Mouse (Mus musculus): ENCODE results near the gene Tnc. TPM values are rescaled to one million over a fixed set of nuclear protein-coding genes. Genes with fewer than 3 reads are reported as not detected.

Gene Tnc
- total RNA-seq, 2 experiments from 2014 or later: 4.3 to 5.1 TPM

DNA sequence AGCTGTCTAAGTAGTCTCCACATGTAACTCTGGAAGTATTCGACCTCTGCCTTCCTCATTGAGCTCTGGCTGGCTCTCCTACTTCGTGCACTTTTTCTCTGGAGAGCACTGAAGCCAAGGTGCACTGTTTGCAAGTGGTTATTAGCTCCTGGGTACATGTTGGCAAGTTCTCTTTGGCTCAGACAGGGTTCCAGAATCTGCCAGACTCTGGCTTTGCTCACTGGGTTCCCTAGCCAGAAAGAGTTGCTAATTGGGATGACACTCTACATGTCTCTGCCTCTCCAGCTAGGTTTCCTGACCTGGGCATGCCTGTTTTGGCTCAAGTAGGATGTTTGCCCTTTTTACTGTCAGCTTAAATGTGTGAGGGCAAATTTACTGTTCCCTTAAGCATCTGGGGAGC lies 13.6 kb downstream of the Tnc start:
- intact Hi-C loops (cut with DNase I): no loop called here
- DNase-seq: no peak

DNA sequence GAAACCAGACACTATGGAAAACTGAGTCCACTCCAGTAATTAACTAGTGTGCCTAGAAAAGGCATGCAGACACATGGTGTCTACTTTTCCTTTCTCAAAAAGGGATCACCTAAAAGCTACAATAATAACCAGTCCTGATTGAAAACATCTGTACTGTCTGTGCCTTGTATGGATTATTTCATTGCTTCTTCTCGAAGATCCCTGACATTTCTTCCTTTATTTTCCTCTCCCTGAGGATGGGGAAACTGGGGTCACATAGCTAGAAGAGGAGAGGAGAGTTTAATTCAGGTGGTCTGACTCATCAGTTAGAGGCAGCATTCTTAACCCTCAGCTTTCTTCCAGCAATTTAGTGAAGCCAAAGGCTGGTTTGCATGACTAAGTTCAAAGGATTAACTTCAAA lies 17.3 kb downstream of the Tnc start:
- intact Hi-C loops (cut with DNase I): no loop called here

DNA sequence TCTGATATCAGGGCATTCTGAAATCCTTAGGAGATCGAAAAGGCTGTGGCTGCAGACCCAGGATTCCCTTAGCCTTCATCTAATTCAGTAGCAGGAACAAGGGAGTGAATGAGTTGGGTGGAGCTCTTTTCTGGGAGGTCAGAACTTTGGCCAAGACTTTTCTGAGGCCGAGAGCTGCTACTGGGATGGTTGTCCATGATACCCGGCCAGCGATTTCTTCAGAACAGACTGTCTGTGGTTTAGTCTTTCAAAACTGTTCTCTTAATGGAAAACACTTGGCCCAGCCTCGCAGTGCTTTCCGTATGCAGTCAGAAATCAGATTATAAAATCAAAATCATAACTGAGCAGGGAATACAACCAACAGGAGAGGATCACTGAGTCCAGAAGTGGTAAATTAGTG lies 21.2 kb downstream of the Tnc start:
- intact Hi-C loops (cut with DNase I): no loop called here
- peak; percentile 20 to 30 for DNase-seq

More for the DNA sequence above, 17.3 kb downstream of the Tnc start:
- DNase-seq: no peak

DNA sequence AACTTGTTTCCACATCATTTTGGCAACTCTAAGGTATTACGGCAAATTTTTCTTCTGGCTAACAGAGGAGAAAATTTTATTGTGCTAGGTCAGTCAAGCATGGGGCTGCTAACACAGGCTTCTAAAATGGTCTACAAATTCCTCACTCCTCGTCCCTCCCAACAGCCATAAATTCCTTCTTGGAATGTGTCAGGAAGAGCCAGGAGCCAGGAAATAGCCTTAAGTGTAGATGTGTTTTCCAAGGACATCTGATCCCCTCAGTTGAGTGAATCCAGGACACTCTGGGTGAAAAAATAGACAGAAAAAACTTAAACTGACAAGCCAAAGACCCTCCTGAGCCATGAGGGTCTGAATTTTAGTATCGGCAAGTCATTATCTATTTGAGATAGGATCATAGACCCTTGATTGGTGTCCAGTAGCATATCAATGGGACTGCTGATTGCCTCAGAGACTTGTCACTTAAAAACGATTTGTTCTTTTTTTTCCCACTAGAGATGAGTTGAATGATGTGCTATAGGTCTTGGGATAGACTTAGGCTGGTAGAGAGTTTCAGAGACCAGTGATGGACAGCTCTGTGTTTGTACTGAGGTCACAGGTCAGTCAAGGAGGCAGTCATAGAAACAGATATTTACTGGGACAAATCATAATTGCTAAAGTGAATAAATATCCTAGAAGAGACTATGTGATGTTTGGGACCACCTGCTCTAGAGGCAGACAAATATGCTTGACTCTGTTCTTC lies 22.6 kb downstream of the Tnc start:
- intact Hi-C loops (cut with DNase I): no loop called here
- no peak for DNase-seq

DNA sequence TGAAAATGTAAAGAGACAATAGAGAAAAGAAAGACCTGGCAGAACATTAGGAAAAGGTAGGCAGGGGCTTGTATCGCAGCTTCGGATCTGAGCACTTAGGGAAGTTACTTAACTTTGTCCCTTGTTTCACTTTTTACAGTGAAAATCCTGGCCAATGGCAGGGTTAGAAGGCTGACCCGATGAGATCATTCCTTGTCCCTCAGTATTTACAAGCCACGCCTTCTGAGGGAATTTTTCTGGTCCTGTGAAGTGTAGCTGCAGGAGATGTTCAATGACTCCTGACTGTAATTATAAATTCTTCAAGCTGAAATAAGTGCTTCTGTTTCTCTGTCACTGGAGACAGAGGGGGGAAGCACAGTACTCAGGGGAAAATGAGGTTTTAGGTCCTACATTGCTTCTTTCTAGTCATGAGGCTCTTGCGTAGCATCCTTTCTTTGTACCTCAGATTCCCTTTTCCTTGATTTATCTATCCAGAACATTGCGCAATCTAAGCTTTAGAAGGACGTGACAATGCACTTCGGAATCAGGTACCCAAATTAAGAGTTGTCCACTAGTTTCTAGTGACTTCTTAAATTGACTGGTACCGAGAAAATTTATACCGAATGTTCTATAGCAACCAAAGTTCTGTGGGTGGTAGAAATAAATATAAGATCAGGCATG lies 25.8 kb downstream of the Tnc start:
- no peak for DNase-seq
- intact Hi-C loops (cut with DNase I): no loop called here

DNA sequence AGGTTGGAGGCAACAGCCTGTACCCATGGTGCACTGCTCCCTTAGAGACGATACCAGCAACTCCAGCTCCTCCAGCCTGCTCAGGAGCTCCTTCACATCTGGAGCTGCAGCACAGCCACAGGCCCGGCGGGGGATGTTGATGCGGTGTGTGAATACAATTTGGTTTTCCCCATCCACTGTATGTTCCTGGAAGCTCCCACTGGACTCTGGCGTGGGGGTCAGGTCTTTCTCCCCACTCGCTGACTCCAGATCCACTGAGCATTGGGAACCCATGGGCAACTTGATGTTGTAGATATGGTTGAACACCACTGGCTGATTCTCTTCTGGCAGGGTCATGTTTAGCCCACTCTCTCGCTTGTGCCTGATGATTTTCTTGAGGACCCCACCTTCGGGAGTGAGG lies 26.7 kb downstream of the Tnc start:
- no peak for DNase-seq
- intact Hi-C loops (cut with DNase I): no loop called here

DNA sequence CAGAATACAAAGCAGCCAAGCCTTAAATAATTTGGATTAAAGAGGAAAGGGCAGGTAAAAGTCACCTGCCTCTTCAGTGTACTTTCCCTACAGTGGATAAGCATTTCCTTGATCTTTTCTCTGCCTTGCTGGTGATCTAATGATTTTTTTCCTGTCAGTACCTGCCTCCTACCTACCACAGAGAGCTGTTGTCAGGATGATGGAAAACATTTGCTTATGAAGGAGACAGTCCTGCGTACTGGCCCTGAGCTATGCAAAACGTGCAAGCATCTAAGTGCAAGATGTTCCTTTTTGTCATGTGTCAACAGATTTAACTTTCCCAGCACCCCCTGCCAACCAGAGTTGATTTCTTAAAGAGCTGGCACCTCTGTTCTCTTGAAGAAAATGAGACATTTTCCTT lies 35.5 kb downstream of the Tnc start:
- DNase-seq: no peak
- intact Hi-C loops (cut with DNase I): no loop called here

DNA sequence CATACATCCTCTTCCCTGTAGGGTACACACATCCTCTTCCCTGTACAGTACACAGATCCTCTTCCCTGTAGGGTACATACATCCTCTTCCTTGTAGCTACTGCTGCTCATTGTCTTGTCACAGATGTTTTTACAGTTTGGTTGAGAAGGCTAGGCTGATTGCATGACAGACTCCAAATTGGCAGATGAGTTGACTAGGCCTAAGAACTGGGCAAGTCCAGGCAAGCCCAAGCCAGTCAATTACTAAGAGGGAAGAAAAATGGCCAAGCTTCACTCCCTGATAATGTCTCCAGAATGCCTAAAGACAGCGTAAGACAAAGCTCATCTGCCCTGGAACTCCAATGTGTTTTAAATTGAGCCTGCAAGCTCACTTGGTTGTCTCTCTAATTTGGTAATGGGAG lies 36.9 kb downstream of the Tnc start:
- intact Hi-C loops (cut with DNase I): no loop called here

DNA sequence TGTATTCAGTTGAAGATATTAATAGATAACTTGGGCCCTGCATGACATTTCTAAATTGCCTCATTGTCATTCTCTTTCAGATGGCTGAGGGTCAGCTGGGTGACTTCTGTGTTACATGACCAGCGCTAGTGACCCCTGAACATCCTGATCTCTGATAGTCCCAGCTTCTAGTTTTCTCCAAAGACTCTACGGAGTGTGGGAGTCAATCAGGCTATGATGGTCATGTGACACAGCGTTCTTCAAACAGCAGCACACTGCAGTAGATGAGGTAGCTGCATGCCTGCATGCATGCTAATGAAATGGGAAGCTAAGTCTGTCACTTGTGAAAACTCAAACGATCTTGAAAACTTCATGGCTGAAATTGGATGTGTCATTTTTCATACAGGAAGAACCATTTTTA lies 41.6 kb downstream of the Tnc start:
- intact Hi-C loops (cut with DNase I): no loop called here
- DNase-seq: no peak

More for the DNA sequence above, 36.9 kb downstream of the Tnc start:
- no peak for DNase-seq

DNA sequence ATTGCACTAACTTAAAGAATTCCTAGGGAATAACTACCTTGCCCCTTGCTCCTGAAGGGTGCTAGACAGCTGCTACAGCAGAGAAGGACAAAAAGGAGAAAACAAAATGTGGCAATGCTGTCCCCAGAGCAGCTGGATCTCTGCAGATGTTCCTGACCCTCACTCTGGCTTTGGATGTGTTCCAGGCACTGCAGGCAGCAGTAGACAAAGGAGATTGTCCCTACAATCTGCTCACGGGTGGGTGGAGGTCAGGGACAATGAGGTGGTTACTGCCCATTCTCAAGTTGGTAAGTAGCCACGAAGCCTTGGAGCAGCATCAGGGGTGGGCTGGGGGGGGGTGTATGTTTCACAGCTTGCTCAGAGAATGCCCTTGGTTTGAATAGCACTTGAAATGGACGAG lies 43.1 kb downstream of the Tnc start:
- intact Hi-C loops (cut with DNase I): no loop called here
- DNase-seq: peak in 1 of 2 experiments; percentile 21

DNA sequence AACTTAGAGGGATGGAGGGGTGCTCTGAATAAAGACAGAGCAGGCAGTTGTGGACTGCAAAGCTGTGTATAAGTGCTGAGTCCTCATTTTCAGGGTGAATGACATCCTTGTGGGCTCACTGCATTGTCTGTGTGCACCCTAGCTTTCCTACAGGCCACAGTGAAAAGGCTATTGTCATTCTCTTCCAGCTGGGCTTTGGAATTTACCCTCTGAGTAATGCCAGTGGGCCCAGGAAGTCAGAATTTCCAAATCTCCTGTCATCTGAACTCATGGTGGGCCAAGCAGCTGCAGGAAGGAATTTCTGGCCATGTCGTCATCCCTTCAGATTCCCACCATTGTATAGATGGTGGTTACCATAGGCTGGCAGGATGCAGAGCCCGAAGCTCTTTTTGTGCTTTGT lies 44.6 kb downstream of the Tnc start:
- no peak for DNase-seq
- intact Hi-C loops (cut with DNase I): no loop called here

DNA sequence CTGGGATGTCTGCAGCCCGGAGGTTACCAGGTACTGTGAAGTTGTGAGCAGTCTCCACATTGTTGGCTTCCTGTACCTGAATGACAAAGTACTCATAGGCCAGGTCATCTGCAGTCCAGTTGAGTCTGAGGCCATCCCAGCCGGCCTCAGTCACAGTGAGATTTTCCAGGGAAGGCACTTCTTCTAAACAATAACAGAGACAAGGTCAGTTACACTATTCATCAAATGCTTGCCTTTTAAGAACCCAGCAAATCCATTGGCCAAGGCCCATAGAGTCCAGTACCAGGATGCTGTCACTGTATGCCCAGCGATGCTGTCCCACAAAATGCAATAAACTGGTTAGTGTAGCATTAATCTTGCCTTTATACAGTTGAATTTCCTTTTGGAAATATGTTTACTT lies 46.0 kb downstream of the Tnc start:
- intact Hi-C loops (cut with DNase I): no loop called here
- DNase-seq: no peak

DNA sequence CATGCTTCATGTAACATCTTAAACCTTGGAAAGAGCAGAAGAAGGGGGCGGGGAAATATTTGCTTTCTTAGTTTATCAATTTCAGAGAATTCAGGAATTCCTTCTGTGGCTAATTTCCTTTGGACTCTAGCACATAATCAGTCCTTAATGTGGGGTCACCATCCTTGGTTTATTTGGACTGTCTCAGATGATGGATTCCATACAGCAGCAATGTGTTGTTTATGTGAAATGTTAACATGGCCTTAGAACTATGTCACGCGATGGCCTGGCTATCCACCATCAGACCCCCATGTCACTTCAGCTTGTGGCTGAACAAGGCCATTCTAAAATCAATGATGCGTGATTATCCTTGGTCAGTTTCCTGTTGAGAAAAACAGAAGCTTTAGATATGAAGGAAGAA lies 46.5 kb downstream of the Tnc start:
- intact Hi-C loops (cut with DNase I): no loop called here
- no peak for DNase-seq

DNA sequence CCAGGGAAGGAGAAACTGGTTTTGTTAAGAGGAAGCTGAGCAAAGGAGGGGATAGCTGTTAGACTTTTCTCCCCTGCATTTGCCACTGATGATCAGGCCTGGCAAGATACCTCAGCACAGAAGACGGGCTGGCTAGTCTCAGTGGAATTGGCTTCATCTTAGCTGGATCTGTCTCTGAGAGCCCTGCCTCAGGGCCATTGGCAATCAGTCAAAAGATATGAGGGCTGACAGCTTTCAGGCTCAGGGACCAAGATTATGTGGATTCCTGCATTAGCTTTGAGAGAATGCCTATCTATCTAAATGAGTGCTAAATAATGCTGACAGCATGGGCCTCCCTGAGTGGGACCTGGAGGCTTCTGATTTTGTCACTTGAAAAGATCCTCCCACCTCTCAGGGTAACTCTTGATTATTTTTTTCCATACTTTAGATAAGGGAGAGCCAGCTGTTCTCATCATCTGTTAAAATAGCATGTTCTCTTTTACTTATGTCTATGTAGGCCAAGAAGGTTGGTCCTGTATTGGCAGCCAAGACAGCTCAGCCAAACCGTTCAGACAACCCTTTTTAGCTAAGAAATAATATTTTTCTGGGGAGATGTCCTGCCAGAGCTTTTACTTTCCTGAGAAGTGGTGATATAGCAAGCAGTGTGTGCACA lies 53.2 kb downstream of the Tnc start:
- intact Hi-C loops (cut with DNase I): no loop called here
- DNase-seq: no peak

DNA sequence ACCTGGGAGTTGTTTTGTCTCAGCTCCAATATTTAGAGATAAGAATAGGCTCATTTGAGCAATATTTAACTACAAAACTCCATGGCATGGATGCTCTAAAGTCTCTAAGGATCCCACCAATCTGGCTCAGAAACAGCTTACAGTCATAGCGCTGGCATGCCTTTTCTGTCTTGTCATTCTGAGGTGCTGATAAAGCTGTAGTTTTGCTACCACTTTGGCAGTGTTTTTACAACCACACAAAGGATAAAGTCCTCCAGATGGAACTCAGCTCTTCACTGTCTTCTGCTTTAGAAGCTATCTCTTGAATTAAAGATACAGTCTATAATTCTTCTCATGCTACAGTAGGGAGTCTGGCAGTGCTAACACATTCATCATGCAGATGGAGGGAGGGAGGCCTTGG lies 56.6 kb downstream of the Tnc start:
- intact Hi-C loops (cut with DNase I): no loop called here

DNA sequence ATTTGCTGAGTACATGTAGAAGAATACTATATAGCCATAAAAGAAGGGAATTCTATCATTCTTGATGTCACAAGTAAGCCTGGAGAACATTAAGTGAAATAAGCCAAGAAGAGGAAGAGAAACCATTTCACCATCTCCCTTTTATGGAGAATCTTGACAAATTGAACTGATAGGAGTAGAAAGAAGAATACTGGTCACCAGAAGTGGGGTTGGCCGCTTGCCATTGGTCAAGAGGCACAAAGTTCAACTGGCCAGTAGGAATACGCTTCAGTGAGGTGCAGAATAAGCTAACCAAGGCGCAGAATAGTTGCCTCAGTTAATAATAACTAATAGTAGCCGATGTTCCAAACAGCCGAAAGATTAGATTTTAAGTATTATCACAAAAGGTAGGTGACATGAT lies 58.7 kb downstream of the Tnc start:
- DNase-seq: no peak
- intact Hi-C loops (cut with DNase I): no loop called here

More for the DNA sequence above, 56.6 kb downstream of the Tnc start:
- DNase-seq: no peak

DNA sequence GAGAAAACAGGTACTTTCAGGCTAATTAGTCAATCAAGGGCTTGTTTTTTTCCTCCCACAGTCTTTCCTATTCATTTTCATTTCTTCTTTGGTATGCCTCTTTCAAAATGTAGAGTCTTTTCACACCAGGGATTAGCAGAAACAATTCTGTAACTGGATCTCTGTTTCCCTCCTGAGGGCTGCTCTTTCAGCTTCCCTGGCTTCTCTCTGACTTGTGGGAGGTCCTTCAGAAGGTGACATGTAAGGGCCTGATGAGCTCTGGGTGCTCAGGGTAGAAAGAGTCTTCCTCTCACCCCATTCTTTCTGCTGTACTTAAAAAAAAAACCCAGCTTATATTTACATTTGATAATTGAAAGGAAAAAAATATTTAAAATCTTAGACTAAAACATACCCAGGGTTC lies 60.2 kb downstream of the Tnc start:
- no peak for DNase-seq
- intact Hi-C loops (cut with DNase I): no loop called here

DNA sequence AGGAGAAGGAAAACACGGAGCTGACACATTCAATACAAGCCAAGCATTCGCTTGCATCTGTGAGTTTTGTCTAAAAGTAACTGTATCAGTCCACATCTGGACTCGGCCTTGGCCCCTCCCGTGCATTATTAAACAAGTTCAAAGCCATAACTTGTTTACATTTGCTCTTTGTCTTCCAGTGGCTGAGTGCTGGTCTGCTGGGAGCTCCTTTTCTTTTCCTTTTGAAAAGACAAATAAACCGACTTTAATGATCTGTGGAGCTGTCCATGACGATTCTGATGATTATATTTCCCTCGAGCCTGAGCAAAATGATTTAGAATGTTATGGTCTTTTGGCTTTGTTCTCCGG lies 63.7 kb downstream of the Tnc start:
- no peak for DNase-seq
- intact Hi-C loops (cut with DNase I): no loop called here

DNA sequence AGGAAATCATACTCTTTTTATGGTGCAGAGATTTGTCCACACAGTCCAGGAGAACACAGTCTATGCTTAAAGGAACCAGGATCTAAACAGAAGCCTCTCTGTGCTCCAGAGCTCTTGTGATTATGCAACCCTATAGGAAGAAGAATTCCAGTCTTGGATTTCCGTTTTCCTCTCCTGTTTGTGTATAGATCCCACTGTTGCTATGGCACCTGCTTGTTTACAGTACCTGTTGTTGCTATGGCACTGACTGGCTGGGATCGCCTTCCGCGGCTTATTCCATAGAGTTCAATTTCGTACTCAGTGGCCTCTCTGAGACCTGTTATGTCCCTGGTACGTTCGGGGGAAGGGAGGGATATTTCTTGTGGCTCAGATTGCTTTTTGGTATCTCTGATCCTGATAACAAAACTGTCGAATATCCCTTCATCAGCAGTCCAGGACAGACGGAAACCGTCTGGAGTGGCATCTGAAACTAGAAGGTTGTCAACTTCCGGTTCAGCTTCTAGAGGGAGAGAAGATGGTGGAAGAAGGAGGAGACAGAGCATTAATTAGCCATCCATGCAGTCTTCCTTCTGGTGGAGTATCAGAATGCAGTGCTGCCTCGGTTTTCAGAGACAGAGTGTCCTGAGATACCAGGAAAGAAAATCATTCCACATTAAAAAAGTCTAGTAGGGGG lies 64.3 kb downstream of the Tnc start:
- DNase-seq: no peak
- intact Hi-C loops (cut with DNase I): no loop called here

DNA sequence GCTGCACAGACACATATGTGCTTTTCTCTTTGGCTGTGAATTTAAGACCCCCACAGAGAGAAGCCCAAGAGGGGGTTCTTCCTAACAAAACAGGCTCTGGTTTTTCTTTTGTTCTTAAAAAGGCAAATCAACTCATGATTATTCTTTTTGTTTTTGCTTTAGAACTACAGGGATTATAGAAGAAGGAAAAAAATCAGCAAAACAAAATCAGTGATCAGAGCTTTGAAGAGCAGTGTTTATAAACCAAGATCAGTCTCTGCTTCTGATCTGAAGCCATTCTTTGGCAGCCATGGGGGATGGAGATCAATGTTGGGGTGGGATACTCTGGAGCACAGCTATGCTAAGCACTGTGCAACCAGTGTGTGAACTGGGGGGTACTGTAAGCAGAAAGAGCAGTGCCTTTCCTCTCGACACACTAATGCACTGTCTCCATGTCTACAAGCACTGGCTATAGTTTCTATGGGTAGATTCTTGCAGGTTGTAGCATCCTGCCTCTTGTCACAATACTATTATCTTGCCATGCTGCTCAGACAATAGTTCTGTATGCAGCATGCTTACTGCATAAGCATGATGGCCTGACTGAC lies 66.5 kb downstream of the Tnc start:
- intact Hi-C loops (cut with DNase I): no loop called here
- no peak for DNase-seq

DNA sequence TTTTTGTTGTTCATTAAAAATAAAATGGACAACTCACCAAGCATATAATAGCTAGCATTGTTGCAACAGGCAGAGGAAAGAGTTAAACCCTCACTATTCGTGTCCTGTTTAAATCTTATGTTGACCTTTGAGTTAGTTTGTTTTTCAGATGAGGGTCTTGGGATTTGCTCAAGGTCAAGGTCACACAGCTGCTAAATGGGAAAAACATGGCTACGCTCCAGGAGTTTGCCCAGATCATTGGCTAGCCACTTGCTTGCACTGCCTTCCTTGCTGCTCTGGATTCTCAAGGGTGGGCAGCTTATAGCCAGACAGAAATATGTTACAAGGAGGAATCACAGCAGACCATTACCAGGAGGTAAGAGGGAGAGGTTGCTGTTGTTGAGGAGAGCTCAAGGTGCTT lies 67.2 kb downstream of the Tnc start:
- DNase-seq: no peak
- intact Hi-C loops (cut with DNase I): no loop called here

All from heart, postnatal 14 days (tissue).